Mouse (Mus musculus): ENCODE results near the gene Prkci.

The Prkci gene

GRCm38 (mm10) chr3:31088789-31089775 is 93.5 kb downstream of the Prkci start:
- no peak for DNase-seq

DNA sequence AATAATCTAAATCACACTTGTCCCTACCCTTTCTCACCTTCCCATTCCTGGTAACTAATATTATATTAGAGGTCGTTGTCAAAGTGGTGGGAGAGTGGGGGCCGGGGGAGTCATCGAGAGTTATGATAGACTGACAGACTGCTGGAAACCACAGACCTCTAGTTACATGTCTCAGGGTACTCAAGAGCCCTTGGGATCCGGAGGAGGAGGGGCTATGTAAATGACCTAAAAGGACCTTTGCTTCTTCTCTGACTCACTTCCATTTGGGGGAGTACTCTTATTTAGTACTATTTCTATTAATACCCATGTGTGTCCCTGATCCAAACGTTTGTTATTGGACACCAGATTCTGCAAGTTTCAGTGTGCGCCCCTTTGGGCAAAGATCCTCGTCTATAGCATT is 94.4 kb downstream of the Prkci start:
- DNase-seq: no peak

GRCm38 (mm10) chr3:31093196-31093595 is 97.6 kb downstream of the Prkci start:
- DNase-seq: peak; percentile 28

GRCm38 (mm10) chr3:31093627-31094351 is 98.2 kb downstream of the Prkci start:
- peak; percentile 79 for DNase-seq

DNA sequence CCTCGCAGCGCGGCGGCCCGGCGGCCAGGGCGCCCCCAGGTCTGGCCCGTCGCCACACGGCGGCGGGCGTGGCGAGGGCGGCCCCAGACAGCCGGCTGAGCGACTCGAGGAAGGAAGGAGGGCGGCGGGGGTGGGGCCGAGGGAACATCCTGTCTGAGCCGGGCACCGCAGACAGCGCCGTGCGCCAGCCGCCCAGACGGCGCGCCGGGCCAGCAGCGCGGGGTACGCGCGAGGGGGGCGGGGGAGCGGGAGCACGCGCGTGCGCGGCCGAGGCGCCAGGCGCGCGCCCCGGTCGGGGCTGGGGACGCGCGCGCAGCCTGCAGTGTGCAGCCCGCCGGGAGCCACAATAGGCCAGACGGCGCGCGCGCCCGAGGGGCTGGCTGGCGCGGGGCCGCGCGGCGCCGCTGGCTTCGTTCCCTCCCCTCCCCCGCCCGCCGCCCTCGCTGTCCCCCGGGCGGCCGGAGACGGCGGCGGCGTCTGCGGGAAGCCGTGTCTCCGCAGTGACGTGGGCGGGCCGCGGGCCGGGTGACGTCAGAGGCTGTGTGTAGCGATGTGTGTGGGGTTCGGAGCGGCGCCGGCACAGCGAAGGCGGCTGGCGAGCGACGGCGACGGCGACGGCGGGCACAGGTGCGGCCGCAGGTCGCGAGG is 99.1 kb downstream of the Prkci start, which contains the start of gene Skil:
Skil (plus strand) TSS at position 528 of the 648 bp plus-strand sequence.
- DNase-seq: peak; percentile 97

GRCm38 (mm10) chr3:31095179-31095490 is 99.6 kb downstream of the Prkci start:
- DNase-seq: no peak

GRCm38 (mm10) chr3:31095491-31096154 is 100.1 kb downstream of the Prkci start:
- DNase-seq: peak; percentile 70

DNA sequence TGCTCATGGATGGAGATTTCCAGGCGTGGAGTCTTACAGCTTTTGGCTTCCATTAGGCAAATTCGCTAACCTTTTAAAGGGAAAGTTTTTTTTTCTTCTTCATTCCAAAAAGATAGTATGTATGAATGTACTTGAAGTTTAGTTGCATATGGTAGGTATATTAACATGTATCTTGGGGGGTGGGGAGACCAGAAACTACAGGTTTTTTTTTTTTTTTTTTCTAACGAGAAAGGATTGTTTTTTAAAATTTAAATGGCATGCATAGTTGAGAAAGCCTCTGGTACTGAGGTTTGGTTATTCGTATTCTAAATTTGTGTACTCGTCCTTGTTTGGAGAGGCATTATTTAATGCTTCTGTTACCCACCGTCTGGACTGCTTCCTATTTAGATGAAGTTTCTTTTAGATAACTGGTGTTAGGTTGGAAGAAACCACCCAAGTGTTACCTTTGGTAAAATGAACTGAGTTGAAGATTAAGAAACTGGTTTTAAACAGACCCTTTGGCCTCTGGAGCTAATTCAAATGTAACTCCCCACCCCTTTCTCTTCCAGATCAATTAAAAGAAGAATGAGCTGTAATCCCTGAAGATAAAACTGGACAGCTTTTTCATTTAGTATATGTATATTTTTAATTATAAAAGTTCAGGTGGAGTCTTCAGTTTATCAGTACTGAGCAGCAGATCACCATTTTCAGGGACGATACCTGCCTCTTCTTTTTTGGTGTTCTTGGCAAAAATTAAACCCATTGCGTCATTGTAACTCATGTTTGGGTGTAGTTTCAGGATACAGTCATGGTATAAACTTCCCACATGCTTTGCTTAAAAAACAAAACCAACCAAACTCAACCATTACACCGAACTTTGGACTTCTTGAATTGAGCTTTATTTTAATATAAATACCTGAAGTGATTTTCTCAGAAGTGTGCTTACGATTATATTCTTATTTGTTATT is 100.9 kb downstream of the Prkci start:
- no peak for DNase-seq

DNA sequence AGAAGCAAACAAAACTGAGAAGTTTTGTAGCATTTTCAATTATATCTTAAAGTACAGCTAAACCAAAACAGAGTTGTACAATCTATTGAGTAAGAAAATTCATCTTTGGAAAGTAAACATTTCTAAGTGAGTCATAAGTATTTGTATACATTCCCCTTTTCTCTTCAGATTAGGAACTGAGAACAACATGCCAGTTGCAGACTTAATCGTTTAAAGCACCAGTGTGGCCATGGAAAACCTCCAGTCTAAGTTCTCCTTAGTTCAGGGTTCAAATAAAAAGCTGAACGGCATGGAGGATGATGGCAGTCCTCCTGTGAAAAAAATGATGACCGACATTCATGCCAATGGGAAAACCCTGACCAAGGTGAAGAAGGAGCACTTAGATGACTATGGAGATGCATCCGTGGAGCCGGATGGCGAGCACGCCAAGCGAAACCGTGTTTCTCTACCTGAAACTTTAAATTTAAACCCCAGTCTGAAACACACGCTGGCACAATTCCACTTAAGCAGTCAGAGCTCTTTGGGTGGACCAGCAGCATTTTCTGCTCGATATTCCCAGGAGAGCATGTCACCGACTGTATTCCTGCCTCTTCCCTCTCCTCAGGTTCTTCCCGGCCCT is 101.7 kb downstream of the Prkci start:
- no peak for DNase-seq

DNA sequence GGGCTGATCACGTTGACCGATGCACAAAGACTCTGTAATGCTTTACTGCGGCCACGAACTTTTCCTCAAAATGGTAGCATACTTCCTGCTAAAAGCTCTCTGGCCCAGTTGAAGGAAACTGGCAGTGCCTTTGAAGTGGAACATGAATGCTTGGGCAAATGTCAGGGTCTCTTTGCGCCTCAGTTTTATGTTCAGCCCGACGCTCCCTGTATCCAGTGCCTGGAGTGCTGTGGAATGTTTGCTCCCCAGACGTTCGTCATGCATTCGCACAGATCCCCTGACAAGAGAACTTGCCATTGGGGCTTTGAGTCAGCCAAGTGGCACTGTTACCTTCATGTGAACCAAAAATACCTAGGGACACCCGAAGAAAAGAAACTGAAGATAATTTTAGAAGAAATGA is 102.4 kb downstream of the Prkci start:
- no peak for DNase-seq

- DNase-seq: no peak
Observed at GRCm38 (mm10) chr3:31098556-31098955, 103.0 kb downstream of the Prkci start.

- DNase-seq: no peak
Observed at GRCm38 (mm10) chr3:31100026-31100425, 104.5 kb downstream of the Prkci start.

DNA sequence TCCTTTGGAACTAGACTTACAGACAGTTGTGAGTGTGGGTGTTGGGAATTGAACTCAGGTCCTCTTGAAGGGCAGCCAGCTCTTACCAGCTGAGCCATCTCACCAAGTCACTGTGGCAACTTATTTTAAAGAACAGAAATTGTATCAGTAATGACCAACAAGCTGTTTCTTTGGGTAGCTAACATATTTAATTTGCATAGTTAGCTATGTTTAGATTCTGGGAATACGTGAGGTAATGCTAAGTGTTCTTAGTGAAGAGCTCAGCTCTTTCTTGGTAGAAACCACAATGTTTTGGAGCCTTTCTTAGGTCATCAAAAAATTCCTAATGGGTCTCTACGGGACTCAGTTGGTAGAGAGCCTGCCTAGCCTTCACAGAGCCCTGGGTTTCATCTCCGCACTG is 105.3 kb downstream of the Prkci start:
- no peak for DNase-seq

Data from kidney, adult 18-20 months (tissue).